Mouse (Mus musculus) stomach, postnatal 0 days (tissue): ENCODE measurements at regions not wholly inside any gene's neighbourhood (a gene's known extent, or its start where the extent isn't known, plus 50 kb on each side); places are given as distances from the start of the nearest gene placed in this dataset.

ENCODE experiments used
- CTCF ChIP-seq: IDR thresholded peaks from 2 replicates; pipeline ENCODE4 v1.5.1; 2016; ENCODE audit warnings: antibody characterized with exemption, low read depth, mild to moderate bottlenecking, moderate library complexity
- EP300 ChIP-seq: optimal IDR thresholded peaks from 2 replicates; pipeline ENCODE3; 2016; ENCODE audit warnings: antibody characterized with exemption

DNA sequence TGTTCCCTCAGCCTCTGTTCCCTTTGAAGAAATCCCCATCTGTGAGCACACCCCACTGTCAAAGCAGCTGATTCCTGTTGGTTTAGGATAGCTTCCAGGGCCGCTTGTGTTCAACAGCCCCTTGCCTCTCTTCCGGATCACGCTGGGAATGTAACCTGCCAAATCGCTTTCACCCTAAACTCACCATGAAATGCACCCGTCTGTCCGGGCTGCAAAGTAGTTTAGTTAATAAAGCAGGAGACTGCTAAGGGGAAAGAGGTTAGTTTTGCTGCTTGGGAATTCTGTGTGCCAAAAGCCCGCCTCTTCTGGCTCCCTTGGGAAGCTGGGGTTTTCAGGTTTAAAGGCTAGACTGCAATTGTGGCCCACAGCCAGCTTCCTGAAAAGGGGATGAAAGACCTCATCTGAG lies 1278.9 kb downstream of the Gsdmc2 start:
- TF ChIP-seq CTCF, result no peak
- no peak for TF ChIP-seq EP300
